8 mouse cellular contexts compared by ENCODE assay signal in the genomic region with DNA sequence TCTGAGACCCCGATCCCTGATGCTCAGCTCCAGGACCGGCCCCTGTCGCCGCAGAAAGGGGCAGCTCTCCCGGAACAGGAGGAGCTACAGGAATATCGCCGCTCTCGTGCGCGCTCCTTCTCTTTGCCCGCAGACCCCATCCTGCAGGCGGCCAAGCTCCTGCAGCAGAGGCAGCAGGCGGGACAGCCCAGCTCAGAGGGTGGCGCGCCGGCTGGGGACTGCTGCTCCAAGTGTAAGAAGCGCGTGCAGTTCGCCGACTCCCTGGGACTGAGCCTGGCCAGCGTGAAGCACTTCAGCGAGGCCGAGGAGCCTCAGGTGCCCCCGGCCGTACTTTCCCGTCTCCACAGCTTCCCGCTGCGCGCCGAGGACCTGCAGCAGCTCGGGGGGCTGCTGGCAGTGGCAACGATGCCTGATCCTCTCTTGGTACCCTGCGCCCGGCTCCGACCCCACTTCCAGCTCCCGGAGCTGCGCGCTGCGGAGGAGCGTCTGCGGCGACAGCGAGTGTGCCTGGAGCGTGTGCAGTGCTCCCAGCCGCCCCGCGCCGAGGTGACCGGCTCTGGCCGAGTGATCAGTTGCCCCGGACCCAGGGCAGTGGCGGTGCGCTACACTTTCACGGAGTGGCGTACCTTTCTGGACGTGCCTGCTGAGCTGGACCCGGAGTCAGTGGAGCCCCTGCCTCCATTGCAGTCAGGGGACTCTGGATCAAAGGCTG. TPM values are rescaled to one million over a fixed set of nuclear protein-coding genes. Genes with fewer than 3 reads are reported as not detected.
DNase-seq lines count a peak whose midpoint lies in the region; ATAC-seq lines count a peak whose summit lies in the region.

No protein-coding gene starts in this region.

- peak overlapping the region; percentile 42; the same call in 1 of the 2 replicates for H3K27ac ChIP-seq in heart, embryonic 15.5 days
- H3K27ac ChIP-seq in limb, embryonic 15.5 days, result 0 out of 2 replicates have a peak overlapping the region, but pooled peaks have one; percentile 65
- H3K27ac ChIP-seq in neural tube, embryonic 11.5 days (ENCODE audit: low read depth, low read length), result no peak overlapping the region

- peak overlapping the region; percentile 65 for H3K9ac ChIP-seq in heart, embryonic 15.5 days
- H3K9ac ChIP-seq in limb, embryonic 15.5 days, result peak overlapping the region; percentile 50
- peak overlapping the region; percentile 59 for H3K9ac ChIP-seq in neural tube, embryonic 11.5 days (ENCODE audit: low read length)

- DNase-seq in cerebellum, postnatal 10 days, result peak; percentile 41 to 51
- no peak for DNase-seq in cerebellum, adult 11-12 months
- DNase-seq in thymus, postnatal 14 days, result peak; percentile 11
- DNase-seq in thymus, adult 18-20 months, result no peak
- peak; percentile 68 for DNase-seq in neural tube, embryonic 11.5 days (ENCODE audit: low spot score)

- WGBS in heart, embryonic 15.5 days, result under 1% methylated on average over 57 of the region's 57 CpGs
- WGBS in limb, embryonic 15.5 days, result under 1% methylated on average over 57 of the region's 57 CpGs
- under 1% methylated on average over 57 of the region's 57 CpGs for WGBS in neural tube, embryonic 11.5 days

- H3K4me2 ChIP-seq in heart, embryonic 15.5 days, result peak overlapping the region; percentile 99
- H3K4me2 ChIP-seq in limb, embryonic 15.5 days, result peak overlapping the region; percentile 100
- H3K4me2 ChIP-seq in neural tube, embryonic 11.5 days (ENCODE audit: low read depth), result peak overlapping the region; percentile 88

- ATAC-seq in heart, embryonic 15.5 days (replicated peaks; ENCODE audit: insufficient number of reproducible peaks, insufficient read depth, low FRiP score, low read depth), result peak; percentile 61
- peak; percentile 74 for ATAC-seq in limb, embryonic 15.5 days (ENCODE audit: insufficient number of reproducible peaks, low FRiP score, low TSS enrichment, low read depth)
- ATAC-seq in neural tube, embryonic 11.5 days (ENCODE audit: insufficient read depth, low FRiP score, low TSS enrichment), result peak; percentile 62
- no peak; the same call in 1 of the 2 replicates for ATAC-seq in erythroid progenitor cell, adult 5-6 weeks (replicated peaks; ENCODE audit: low FRiP score, poor library complexity, severe bottlenecking)

- H3K27me3 ChIP-seq in heart, embryonic 15.5 days, result 0 out of 2 replicates have a peak, but pooled peaks cover 3% of the 10 kb centered on the region
- H3K27me3 ChIP-seq in limb, embryonic 15.5 days, result peaks cover 14% of the 10 kb centered on the region; the same call in 1 of the 2 replicates
- H3K27me3 ChIP-seq in neural tube, embryonic 11.5 days (ENCODE audit: control insufficient read depth, insufficient read depth, low read length), result peaks cover 21% of the 10 kb centered on the region

- H3K4me1 ChIP-seq in heart, embryonic 15.5 days (replicated peaks), result peaks cover 19% of the 10 kb centered on the region
- H3K4me1 ChIP-seq in limb, embryonic 15.5 days, result peaks cover 24% of the 10 kb centered on the region
- H3K4me1 ChIP-seq in neural tube, embryonic 11.5 days (ENCODE audit: control insufficient read depth, insufficient read depth, low read length), result no peaks in the 10 kb centered on the region; the same call in 1 of the 2 replicates

- H3K36me3 ChIP-seq in heart, embryonic 15.5 days, result no peaks in the 10 kb centered on the region
- H3K36me3 ChIP-seq in limb, embryonic 15.5 days, result no peaks in the 10 kb centered on the region
- no peaks in the 10 kb centered on the region for H3K36me3 ChIP-seq in neural tube, embryonic 11.5 days (ENCODE audit: control insufficient read depth, insufficient read depth, low read length)

- no peaks in the 10 kb centered on the region for H3K9me3 ChIP-seq in heart, embryonic 15.5 days (replicated peaks)
- H3K9me3 ChIP-seq in limb, embryonic 15.5 days, result no peaks in the 10 kb centered on the region
- no peaks in the 10 kb centered on the region for H3K9me3 ChIP-seq in neural tube, embryonic 11.5 days (ENCODE audit: control insufficient read depth, low read length)

- peak overlapping the region; percentile 65 for H3K4me3 ChIP-seq in heart, embryonic 15.5 days
- peak overlapping the region; percentile 61 for H3K4me3 ChIP-seq in limb, embryonic 15.5 days
- peak overlapping the region; percentile 48 for H3K4me3 ChIP-seq in neural tube, embryonic 11.5 days (ENCODE audit: low read depth, low read length)

RNA-seq across cellular contexts. Expression of a gene that starts 10.2 kb away (rescaled TPM):
- polyA plus RNA-seq in heart, embryonic 15.5 days (2015; fragmentation: Nextera tagmentation; extraction: Ambion mirVana), result 4.9 and 5.1 TPM in 2 replicates
- polyA plus RNA-seq in limb, embryonic 15.5 days (2015; fragmentation: Nextera tagmentation; extraction: Ambion mirVana), result 2.2 and 3.2 TPM in 2 replicates
- polyA plus RNA-seq in neural tube, embryonic 11.5 days (2014; fragmentation: Nextera tagmentation; extraction: Ambion mirVana), result 0.60 and 0.88 TPM in 2 replicates
- total RNA-seq in erythroid progenitor cell, adult 5-6 weeks (2015; ENCODE audit: low replicate concordance), result not detected in 2 replicates
- not detected in 2 replicates for total RNA-seq in erythroid progenitor cell, adult 5-6 weeks (2017; ENCODE audit: low replicate concordance)

Comparison
In these comparisons a context has a peak if more than half of its experiments do, and no peak if none do; other contexts are left out.
1. DNase-seq: peak in cerebellum, postnatal 10 days (2 of 2), thymus, postnatal 14 days (single experiment) and neural tube, embryonic 11.5 days (single experiment); none in cerebellum, adult 11-12 months (single experiment) and thymus, adult 18-20 months (0 of 2).
2. Peak in every context shown above with its lines, with median percentiles within 50 percentile points of each other: H3K4me2 ChIP-seq, H3K4me3 ChIP-seq and H3K9ac ChIP-seq.